Mouse (Mus musculus) natural killer cell, adult 2 months (primary cell): Measurements from ENCODE around the gene Mrm1.

ENCODE experiments used
- DNase-seq, 2 experiments: peaks; one replicate each; pipeline ENCODE4 v3.0.0; 2022; ENCODE audit warnings: low spot score in 2 of 2

Mrm1 gene

DNA sequence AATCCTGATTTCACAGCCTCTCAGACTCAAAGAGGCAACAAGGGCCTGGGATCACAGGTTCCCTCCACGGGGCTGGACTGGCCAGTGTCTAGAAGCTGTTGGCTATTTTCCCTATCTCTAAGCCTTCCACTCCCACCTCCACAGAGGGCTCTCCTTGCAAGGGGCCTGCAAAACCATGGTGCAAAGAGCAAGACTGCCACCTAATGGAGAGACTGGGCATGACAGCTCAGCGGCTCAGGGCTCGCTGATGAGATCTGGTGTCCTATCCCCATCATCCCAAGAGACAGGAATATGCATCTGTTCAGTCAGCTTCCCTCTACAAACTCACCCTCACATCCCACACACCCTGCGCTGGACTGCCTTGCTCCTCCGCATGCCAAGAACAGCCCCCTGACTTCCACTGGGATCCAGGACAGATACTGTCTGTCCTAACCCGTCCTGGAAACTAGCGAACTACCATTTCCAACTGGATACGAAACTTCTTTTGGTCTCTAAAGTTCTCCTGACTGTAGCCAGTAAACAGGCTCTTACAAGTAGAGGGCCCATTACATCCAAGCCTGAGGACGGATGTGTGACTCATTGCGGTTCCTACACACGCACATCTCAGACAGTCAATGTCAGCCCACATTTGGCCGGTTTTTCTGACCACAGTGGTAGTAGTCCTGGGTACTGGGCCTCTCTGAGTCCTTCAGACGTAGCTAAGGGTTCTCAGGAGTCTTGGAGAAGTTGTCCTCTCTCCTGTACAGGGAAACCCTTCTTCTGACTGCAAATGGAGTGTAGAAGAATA, 5.4 kb downstream of the Mrm1 start:
- DNase-seq = peak; percentile 59 to 69

GRCm38 (mm10) chr11:84804373-84804772, 14.9 kb downstream of the Mrm1 start:
- no peak for DNase-seq

GRCm38 (mm10) chr11:84797627-84798353, 21.5 kb downstream of the Mrm1 start:
- DNase-seq = peak; percentile 55 to 66

- no peak for DNase-seq
These were observed 22.3 kb downstream of the Mrm1 start for GRCm38 (mm10) chr11:84797026-84797425.

DNA sequence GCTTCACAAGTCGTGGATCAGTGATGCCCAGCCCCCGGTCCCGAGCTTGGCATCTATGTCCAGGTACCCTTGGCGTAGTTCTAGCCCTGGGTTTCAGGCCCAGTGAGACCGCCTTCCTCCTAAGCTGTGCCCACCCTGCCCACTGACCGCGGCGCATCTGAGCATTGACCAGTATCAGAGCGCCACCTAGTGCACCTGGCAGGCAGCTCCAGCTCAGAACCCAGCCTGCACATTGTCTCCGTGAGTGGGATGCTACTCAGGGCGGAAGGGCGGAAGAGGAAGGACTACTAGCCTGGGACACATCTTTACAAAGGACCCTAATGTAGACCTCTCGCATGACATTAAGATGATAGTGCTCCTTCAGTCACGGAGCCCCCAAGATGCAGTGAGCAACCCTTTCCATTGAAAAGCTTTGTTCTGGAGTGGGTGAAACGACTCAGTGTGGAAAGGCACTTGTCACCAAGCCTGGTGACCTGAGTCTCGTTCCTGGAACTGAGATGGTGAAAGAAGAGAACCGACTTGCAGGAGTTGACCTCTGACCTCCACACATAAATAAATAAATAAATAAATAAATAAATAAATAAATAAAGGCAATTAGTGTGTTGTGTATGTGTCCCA, 24.7 kb downstream of the Mrm1 start:
- peak; percentile 27 to 36 for DNase-seq

- DNase-seq = no peak
These were observed 25.8 kb downstream of the Mrm1 start for GRCm38 (mm10) chr11:84793545-84793944.

DNA sequence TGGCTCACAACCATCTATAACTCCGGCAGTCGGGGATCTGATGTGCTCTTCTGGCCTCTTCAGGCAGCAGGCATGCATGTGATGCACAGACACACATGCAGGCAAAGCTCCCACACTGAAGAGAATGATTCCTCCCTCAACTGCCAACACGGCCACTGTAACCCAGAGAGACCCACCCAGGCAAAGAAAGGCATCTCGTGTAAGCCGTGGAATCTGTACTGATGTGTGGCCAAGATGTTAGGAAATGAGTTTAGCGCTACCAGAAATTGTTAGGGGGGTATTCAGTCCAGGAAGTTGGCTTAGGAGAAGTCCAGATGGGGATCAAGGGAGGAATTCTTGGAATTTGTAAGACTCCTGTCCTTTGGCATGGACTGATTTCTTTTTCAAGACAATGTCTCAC, 28.9 kb downstream of the Mrm1 start:
- DNase-seq = no peak

- no peak for DNase-seq
These were observed 39.0 kb downstream of the Mrm1 start for GRCm38 (mm10) chr11:84780143-84780870.

DNA sequence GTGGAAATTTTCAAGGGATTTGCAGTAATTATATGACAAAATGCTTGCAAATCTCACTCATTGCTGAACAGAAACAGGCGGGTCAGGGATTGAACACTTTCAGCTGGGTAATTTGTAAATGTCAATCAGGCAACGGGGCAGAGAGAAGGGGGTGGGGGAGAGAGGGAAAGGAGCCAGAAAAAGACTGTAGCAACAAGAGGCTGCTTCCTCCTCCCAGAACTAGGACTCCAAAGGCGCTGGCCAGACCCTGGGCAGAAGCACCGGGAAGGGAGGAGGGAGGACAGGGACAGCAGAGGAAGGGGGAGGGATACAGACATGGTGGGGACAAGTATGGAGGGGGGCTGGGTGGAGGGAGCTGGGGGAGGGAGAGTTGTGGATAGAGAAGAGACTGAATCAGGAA, 43.8 kb downstream of the Mrm1 start:
- no peak for DNase-seq

- DNase-seq = no peak
These were observed 44.3 kb downstream of the Mrm1 start for GRCm38 (mm10) chr11:84774870-84775514.

- DNase-seq = no peak
These were observed 51.4 kb downstream of the Mrm1 start for GRCm38 (mm10) chr11:84767898-84768297.

- DNase-seq = no peak
These were observed 54.2 kb downstream of the Mrm1 start for GRCm38 (mm10) chr11:84765125-84765524.

GRCm38 (mm10) chr11:84764527-84764961, 54.8 kb downstream of the Mrm1 start:
- no peak for DNase-seq

- DNase-seq = no peak
These were observed 55.2 kb downstream of the Mrm1 start for GRCm38 (mm10) chr11:84764116-84764515.
